Mouse (Mus musculus) heart, adult 2 months (tissue): Measurements from ENCODE around the gene Slamf9.
A peak's percentile ranks its signal among the peaks of the same experiment; 100 is the strongest.

Experiments
- CTCF ChIP-seq: fragments of 200-600 bp; IDR thresholded peaks from 2 replicates; pipeline ENCODE4 v1.8.1; 2022; ENCODE audit warnings: antibody characterized with exemption, mild to moderate bottlenecking, moderate library complexity
- EP300 ChIP-seq: fragments of 200-500 bp; IDR thresholded peaks from 2 replicates; pipeline ENCODE4 v1.6.1; 2011; ENCODE audit warnings: low read depth, low read length, control low read depth; ENCODE audit not compliant: insufficient read depth
- POLR2A ChIP-seq: fragments of 200-500 bp; IDR thresholded peaks from 2 replicates; pipeline ENCODE4 v1.6.1; 2011; ENCODE audit warnings: mild to moderate bottlenecking, low read depth, low read length, control low read depth; ENCODE audit not compliant: insufficient read depth

GRCm38 (mm10) chr1:172526380-172527081 is 51.4 kb downstream of the Slamf9 start:
- TF ChIP-seq CTCF, result no peak
- TF ChIP-seq POLR2A, result peak; percentile 84
- TF ChIP-seq EP300, result peak; percentile 89
